Mouse (Mus musculus): ENCODE measurements at regions not wholly inside any gene's neighbourhood (a gene's known extent, or its start where the extent isn't known, plus 50 kb on each side); places are given as distances from the start of the nearest gene placed in this dataset.
A peak's percentile ranks its signal among the peaks of the same experiment; 100 is the strongest.

GRCm38 (mm10) chr11:89247991-89248390 lies 54.1 kb downstream of the Nog start:
- no peak overlapping the region for H3K27ac ChIP-seq
- 79% methylated on average over 2 of the region's 2 CpGs for WGBS (ENCODE audit: insufficient replicate concordance)
- no peak for ATAC-seq (ENCODE audit: insufficient read depth)

GRCm38 (mm10) chr11:89243370-89243769 lies 58.8 kb downstream of the Nog start:
- ATAC-seq (ENCODE audit: insufficient read depth) (no peak), DNase-seq (ENCODE audit: low read depth in 3 of 3, low spot score in 3 of 3) (no peak)
- H3K4me1 ChIP-seq (replicated peaks; ENCODE audit: control insufficient read depth in 2 of 2, insufficient read depth in 2 of 2, low read length in 1 of 2), result no peaks in the 10 kb centered on the region
- no peaks in the 10 kb centered on the region for H3K9me3 ChIP-seq (ENCODE audit: control insufficient read depth, low read length)
- H3K36me3 ChIP-seq (replicated peaks; ENCODE audit: control insufficient read depth, insufficient read depth, low read depth), result no peaks in the 10 kb centered on the region
- no peak overlapping the region for H3K9ac ChIP-seq (replicated peaks)
- no peak overlapping the region for H3K4me3 ChIP-seq (ENCODE audit: insufficient read depth in 1 of 2, low read depth in 2 of 2, low read length in 2 of 2)
- no peak overlapping the region for H3K4me2 ChIP-seq (ENCODE audit: low read depth)
- no peak overlapping the region for H3K27ac ChIP-seq
- TF ChIP-seq CTCF (IDR thresholded peaks at IDR 0.05; ENCODE audit: low read depth) (peak; percentile 50), EP300 (IDR thresholded peaks at IDR 0.05; ENCODE audit: low read depth) (no peak)
- no peaks in the 10 kb centered on the region for H3K27me3 ChIP-seq (ENCODE audit: control insufficient read depth, insufficient read depth, low read length)
- WGBS (ENCODE audit: insufficient replicate concordance), result 24% methylated on average over 3 of the region's 3 CpGs

More at GRCm38 (mm10) chr11:89247991-89248390, 54.1 kb downstream of the Nog start:
- H3K4me3 ChIP-seq (ENCODE audit: insufficient read depth in 1 of 2, low read depth in 2 of 2, low read length in 2 of 2), result no peak overlapping the region
- no peak overlapping the region for H3K4me2 ChIP-seq (ENCODE audit: low read depth)
- H3K27me3 ChIP-seq (ENCODE audit: control insufficient read depth, insufficient read depth, low read length), result no peaks in the 10 kb centered on the region
- no peak for TF ChIP-seq CTCF (IDR thresholded peaks at IDR 0.05; ENCODE audit: low read depth)
- H3K9ac ChIP-seq (replicated peaks), result no peak overlapping the region
- no peak for DNase-seq (ENCODE audit: low read depth in 3 of 3, low spot score in 3 of 3)
- no peaks in the 10 kb centered on the region for H3K9me3 ChIP-seq (ENCODE audit: control insufficient read depth, low read length)
- no peaks in the 10 kb centered on the region for H3K36me3 ChIP-seq (replicated peaks; ENCODE audit: control insufficient read depth, insufficient read depth, low read depth)
- no peaks in the 10 kb centered on the region for H3K4me1 ChIP-seq (replicated peaks; ENCODE audit: control insufficient read depth in 2 of 2, insufficient read depth in 2 of 2, low read length in 1 of 2)

- Histone ChIP-seq H3K4me1 (replicated peaks; ENCODE audit: control insufficient read depth in 2 of 2, insufficient read depth in 2 of 2, low read length in 1 of 2) (no peaks in the 10 kb centered on the region), H3K27ac (no peak overlapping the region), H3K27me3 (ENCODE audit: control insufficient read depth, insufficient read depth, low read length) (no peaks in the 10 kb centered on the region), H3K4me2 (ENCODE audit: low read depth) (no peak overlapping the region), H3K9ac (replicated peaks) (no peak overlapping the region), H3K36me3 (replicated peaks; ENCODE audit: control insufficient read depth, insufficient read depth, low read depth) (no peaks in the 10 kb centered on the region), H3K4me3 (ENCODE audit: insufficient read depth in 1 of 2, low read depth in 2 of 2, low read length in 2 of 2) (no peak overlapping the region), H3K9me3 (ENCODE audit: control insufficient read depth, low read length) (no peaks in the 10 kb centered on the region)
- WGBS (ENCODE audit: insufficient replicate concordance), result 32% methylated on average over 2 of the region's 2 CpGs
- ATAC-seq (ENCODE audit: insufficient read depth) (no peak), DNase-seq (ENCODE audit: low read depth in 3 of 3, low spot score in 3 of 3) (no peak)
- TF ChIP-seq CTCF (IDR thresholded peaks at IDR 0.05; ENCODE audit: low read depth) (no peak), EP300 (IDR thresholded peaks at IDR 0.05; ENCODE audit: low read depth) (no peak)
These were observed 60.0 kb downstream of the Nog start for GRCm38 (mm10) chr11:89242130-89242529.

GRCm38 (mm10) chr11:89239891-89240290 lies 62.2 kb downstream of the Nog start:
- no peak for TF ChIP-seq CTCF (IDR thresholded peaks at IDR 0.05; ENCODE audit: low read depth)
- TF ChIP-seq EP300 (IDR thresholded peaks at IDR 0.05; ENCODE audit: low read depth), result no peak
- Histone ChIP-seq H3K9ac (replicated peaks) (no peak overlapping the region), H3K4me3 (ENCODE audit: insufficient read depth in 1 of 2, low read depth in 2 of 2, low read length in 2 of 2) (no peak overlapping the region), H3K4me1 (replicated peaks; ENCODE audit: control insufficient read depth in 2 of 2, insufficient read depth in 2 of 2, low read length in 1 of 2) (no peaks in the 10 kb centered on the region), H3K27ac (no peak overlapping the region), H3K27me3 (ENCODE audit: control insufficient read depth, insufficient read depth, low read length) (no peaks in the 10 kb centered on the region), H3K36me3 (replicated peaks; ENCODE audit: control insufficient read depth, insufficient read depth, low read depth) (no peaks in the 10 kb centered on the region), H3K4me2 (ENCODE audit: low read depth) (no peak overlapping the region), H3K9me3 (ENCODE audit: control insufficient read depth, low read length) (no peaks in the 10 kb centered on the region)
- WGBS (ENCODE audit: insufficient replicate concordance), result 57% methylated on average over 9 of the region's 9 CpGs
- no peak for ATAC-seq (ENCODE audit: insufficient read depth)
- DNase-seq (ENCODE audit: low read depth in 3 of 3, low spot score in 3 of 3), result no peak

GRCm38 (mm10) chr11:89236904-89237303 lies 65.2 kb downstream of the Nog start:
- Histone ChIP-seq H3K9ac (replicated peaks) (no peak overlapping the region), H3K27ac (no peak overlapping the region), H3K4me2 (ENCODE audit: low read depth) (no peak overlapping the region), H3K4me1 (replicated peaks; ENCODE audit: control insufficient read depth in 2 of 2, insufficient read depth in 2 of 2, low read length in 1 of 2) (peaks cover 0 to 1% of the 10 kb centered on the region in 2 experiments; a peak in 1 of 4 replicates), H3K9me3 (ENCODE audit: control insufficient read depth, low read length) (no peaks in the 10 kb centered on the region), H3K36me3 (replicated peaks; ENCODE audit: control insufficient read depth, insufficient read depth, low read depth) (no peaks in the 10 kb centered on the region), H3K27me3 (ENCODE audit: control insufficient read depth, insufficient read depth, low read length) (no peaks in the 10 kb centered on the region), H3K4me3 (ENCODE audit: insufficient read depth in 1 of 2, low read depth in 2 of 2, low read length in 2 of 2) (no peak overlapping the region)
- TF ChIP-seq EP300 (IDR thresholded peaks at IDR 0.05; ENCODE audit: low read depth) (no peak), CTCF (IDR thresholded peaks at IDR 0.05; ENCODE audit: low read depth) (no peak)
- ATAC-seq (ENCODE audit: insufficient read depth) (no peak), DNase-seq (ENCODE audit: low read depth in 3 of 3, low spot score in 3 of 3) (no peak)
- 57% methylated on average over 3 of the region's 3 CpGs for WGBS (ENCODE audit: insufficient replicate concordance)

Data from liver, embryonic 14.5 days (tissue).